Mouse (Mus musculus): ENCODE data around the gene Kcnt2.

Gene Kcnt2

DNA sequence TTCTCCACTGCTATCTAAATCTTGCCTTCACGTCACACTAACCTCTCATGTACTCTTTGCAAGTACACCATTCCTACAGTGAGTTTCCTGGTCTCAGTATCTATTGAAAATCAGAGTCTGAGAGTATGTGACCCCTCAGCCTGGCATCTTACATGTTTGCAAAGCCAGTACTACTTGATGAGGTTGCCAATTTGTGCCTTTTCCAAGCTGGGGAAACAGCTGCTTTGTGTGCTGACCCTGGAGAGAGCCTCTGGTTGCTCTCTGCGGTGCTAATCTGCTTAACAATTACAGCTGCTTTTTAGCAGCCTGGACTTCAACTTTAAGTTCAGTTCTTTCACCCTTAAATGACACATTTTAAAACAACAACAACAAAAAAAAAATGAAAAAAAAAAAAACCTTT lies 133.6 kb downstream of the Kcnt2 start:
- no peak for DNase-seq

DNA sequence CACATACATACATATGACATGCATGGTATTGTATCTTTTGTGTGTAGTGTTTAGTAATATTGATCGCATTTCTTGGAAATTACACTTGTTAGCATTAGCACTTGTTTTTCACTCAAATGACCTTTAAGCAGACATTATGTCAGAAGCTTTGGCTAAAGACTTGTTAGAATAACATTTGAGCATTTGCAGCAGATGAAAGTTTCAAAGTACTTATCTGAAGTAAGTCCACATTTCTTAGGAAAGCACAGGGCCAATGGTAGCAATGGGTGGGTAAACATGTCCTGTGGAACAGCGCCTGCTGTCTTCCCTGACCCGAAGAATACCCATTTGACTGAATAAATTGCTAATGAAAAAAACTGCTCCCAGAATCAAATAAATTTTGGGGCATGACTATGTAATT lies 135.1 kb downstream of the Kcnt2 start:
- no peak for DNase-seq

DNA sequence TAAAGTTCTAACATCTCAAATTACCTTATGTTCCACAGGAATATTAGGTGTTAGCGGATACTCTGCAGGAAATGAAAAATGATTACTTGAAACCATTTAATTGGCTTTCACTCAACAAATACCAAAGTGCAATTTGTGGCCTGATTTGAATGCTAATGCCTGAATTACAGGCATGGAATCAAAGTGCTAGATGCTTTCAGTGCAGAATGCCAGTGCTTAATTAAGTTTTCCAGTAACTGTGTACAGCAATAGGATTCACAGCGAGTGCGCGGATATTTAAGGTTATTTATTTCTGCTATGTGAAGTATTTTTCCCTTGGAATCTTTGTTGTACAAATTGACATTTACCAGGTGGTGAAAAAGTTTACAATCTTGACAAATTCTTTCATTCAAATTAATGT lies 144.3 kb downstream of the Kcnt2 start:
- DNase-seq: no peak

DNA sequence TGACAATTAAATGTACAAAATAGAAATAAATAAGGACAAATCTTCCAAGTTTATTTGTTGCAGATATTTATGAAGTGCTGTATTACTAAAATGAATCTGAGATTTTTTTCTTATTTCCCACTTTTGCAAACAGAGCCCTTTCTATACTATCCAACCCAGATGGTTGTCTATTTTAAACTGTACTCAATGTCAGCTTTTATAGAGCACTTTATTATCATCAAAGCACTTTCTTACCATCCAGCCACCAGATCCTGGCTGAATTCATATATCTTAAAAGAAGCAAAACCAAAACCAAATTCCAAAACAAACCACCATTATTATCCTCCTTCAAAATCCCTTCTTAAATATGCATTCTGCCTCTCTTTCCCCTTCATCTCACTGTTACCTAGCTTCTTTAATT lies 151.8 kb downstream of the Kcnt2 start:
- no peak for DNase-seq

- DNase-seq: no peak
Observed at GRCm38 (mm10) chr1:140406631-140407288, 160.8 kb downstream of the Kcnt2 start.

- no peak for DNase-seq
Observed at GRCm38 (mm10) chr1:140415761-140416160, 169.8 kb downstream of the Kcnt2 start.

- DNase-seq: no peak
Observed at GRCm38 (mm10) chr1:140422954-140423353, 177.0 kb downstream of the Kcnt2 start.

- no peak for DNase-seq
Observed at GRCm38 (mm10) chr1:140429284-140429850, 183.4 kb downstream of the Kcnt2 start.

DNA sequence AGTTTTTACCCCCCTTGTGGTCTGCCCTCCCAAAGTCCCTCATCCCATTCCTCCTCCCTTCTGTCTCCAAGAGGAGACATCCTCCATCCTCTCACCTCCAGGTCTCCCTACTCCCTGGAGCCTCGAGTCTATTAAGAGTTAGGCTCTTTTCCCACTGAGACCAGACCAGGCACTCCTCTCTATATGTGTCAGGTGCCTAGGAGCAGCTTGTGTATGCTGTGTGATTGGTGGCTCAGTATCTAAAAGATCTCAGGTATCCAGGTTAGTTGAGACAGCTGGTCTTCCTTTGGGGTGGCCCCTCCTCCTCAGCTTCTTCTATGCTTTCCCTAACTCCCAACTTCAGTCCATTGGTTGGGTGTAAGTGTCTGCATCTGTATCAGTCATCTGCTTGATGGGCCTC lies 186.1 kb downstream of the Kcnt2 start:
- no peak for DNase-seq

- no peak for DNase-seq
Observed at GRCm38 (mm10) chr1:140434791-140435190, 188.8 kb downstream of the Kcnt2 start.

DNA sequence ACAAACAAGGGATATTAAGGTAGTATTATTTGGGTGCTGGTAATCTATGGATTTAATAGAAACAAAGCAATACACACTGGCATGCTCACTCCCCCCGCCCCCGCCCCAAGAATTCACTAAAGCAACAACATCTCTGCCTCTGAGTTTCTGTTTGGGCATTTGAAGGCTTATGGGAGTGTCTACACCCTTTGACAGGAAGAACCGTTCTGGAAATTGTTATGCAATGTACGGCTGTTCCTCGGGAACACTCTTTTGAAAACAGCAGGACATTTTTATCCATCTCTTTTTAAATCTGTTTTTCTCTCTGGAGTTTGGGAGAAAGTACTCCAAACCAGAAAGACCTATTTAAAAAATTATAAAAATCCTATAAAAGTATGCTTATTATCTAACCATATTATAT lies 192.2 kb downstream of the Kcnt2 start:
- no peak for DNase-seq

DNA sequence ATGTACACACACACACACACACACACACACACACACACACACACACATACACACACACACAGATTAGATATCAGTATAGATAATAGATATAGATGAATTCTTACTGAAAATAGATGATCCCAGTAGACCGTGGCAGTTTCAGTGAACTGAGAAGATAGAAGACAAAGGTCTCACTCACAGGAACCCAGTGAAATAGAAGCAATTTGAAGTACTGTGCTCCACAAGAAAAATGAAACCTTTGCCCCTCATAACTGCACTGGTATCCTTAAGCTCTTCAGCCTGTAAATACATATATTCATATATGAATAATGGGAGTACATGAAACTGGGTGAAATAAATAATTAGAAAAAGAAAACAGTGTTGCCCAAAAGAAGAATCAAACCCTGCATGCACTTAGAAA lies 197.9 kb downstream of the Kcnt2 start:
- DNase-seq: no peak

DNA sequence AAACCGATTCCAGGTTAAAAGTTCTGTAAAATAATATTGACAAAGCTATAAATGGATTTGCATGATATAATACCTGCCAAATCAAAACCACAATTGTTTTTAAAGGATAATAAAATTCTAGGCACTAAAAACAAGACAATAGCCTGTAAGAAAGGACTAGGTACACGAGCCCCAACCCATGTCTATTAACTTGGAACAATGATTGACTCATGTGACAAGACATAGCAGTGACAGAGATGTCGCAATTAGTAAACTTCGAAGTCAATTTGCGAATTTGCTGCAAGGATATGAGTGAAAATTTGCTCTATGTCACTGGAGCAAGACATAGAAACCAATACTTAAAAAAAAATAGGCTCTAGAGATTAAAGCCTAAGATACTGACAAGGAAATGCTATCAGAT lies 198.4 kb downstream of the Kcnt2 start:
- no peak for DNase-seq

GRCm38 (mm10) chr1:140451461-140451860 lies 205.5 kb downstream of the Kcnt2 start:
- DNase-seq: no peak

DNA sequence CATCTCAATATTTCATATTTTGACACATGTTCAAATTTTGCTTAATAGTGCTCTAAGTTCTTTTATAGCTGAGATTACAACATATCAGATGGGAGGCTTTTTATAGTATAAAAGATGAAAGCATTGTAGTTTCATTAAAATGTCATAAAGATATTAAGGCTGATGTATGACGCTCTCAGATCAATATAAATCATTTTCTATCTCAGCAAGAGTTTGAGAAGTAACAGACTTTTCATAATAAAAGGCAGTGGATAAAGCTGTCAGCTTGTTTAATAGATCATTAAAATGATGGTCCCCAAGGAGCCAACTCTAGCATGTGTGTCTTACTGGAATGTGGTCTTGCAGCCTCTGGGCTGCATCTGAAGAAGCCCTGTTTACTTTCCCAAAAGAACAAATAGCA lies 206.0 kb downstream of the Kcnt2 start:
- DNase-seq: no peak

DNA sequence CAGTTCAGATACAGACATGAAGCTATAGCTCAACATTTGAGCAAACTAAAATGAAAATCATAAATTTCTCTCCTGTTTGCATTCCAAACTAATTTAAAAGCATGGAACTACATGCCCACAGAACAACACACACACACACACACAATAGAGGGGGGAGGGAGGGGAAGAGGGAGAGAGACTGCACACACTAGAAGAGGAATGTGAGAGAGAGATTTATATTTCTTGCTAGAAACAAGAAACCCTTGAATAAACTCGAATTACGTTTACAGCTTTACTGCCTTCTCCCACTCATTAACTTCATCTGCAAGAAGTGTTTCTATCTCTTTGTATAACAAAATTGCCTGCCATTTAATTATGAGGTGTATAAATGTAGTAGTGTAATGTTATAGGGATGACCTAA lies 209.9 kb downstream of the Kcnt2 start:
- DNase-seq: no peak

DNA sequence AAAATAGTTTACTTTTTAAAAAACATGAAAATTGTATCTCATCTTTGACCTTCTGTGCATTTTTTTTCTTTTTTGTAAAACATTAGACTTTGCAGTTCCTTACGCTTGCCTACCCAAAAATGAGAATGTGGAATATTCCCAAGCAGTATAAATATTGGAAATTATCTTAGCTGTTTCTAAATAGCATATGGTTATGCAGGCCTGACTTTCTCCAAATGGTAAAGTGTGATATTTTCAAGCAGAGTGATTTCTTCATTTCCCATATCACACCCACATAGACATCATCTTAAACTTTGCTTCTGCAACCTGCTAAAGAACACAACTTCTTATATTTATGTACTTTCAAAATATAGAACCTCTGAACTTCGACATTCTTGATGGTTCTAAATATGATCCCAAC lies 210.9 kb downstream of the Kcnt2 start:
- DNase-seq: no peak

GRCm38 (mm10) chr1:140468315-140468714 lies 222.4 kb downstream of the Kcnt2 start:
- DNase-seq: no peak

- DNase-seq: no peak
Observed at GRCm38 (mm10) chr1:140469586-140469985, 223.6 kb downstream of the Kcnt2 start.

GRCm38 (mm10) chr1:140476921-140477320 lies 231.0 kb downstream of the Kcnt2 start:
- DNase-seq: no peak

GRCm38 (mm10) chr1:140484016-140484415 lies 238.1 kb downstream of the Kcnt2 start:
- no peak for DNase-seq

GRCm38 (mm10) chr1:140489816-140490215 lies 243.9 kb downstream of the Kcnt2 start:
- DNase-seq: no peak

- no peak for DNase-seq
Observed at GRCm38 (mm10) chr1:140491406-140491805, 245.4 kb downstream of the Kcnt2 start.

DNA sequence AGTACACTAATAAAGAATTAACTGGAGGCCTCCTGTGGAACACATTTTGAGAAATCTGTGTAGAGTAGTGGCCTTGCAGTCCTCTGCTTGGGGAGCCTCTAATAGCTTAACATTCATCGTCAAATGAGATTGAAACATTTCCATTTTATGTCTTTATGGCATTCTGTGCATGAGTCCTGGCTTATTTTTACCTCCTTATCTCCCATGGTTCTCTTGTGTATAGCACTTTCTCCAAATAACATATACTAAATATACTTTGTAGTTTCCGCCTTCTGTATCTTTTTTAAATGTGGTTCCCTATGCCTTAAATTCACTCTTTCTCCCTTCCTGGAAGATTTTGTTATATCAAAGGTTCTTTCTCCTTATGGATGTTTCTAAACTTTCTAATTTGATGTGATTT lies 246.3 kb downstream of the Kcnt2 start:
- no peak for DNase-seq

DNA sequence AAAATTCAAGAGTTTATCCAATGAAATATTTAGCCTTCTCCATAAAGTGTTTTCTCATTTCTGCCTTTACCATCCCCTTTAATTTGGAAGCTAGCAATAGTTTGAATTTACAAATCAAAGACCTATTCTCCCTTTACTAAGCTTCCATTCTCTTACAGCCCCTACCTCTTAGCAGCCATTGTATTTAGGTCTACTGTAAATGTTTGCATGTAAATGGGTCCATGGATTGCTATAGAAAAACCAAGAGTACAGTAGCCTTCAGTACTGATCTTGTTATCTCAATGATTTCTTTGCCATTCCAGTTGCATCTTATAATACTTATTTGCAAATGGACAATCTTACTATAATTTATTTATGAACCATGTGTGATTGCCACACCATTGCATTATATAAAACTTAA lies 267.5 kb downstream of the Kcnt2 start:
- no peak for DNase-seq
